Mouse (Mus musculus) limb, embryonic 11.5 days (tissue): ENCODE measurements around the gene Wdr38. TPM values are rescaled to one million over a fixed set of nuclear protein-coding genes. Genes with fewer than 3 reads are reported as not detected.

ENCODE experiments used
- ATAC-seq: fragments of 200-750 bp; cut with Nextera tagmentation; 2 replicates; pipeline ENCODE4 v1.8.0; 2017; ENCODE audit warnings: low read depth; ENCODE audit not compliant: insufficient number of reproducible peaks, low FRiP score, low TSS enrichment
- DNase-seq: peaks from one replicate; pipeline ENCODE4 v3.0.0-alpha.2; 2015; ENCODE audit warnings: low spot score
- H3K27ac ChIP-seq: fragments of 300-500 bp; sonication (generic); replicated peaks from 2 replicates; pipeline ENCODE4 v1.5.1; 2014; ENCODE audit warnings: low read depth, mild to moderate bottlenecking, low read length
- H3K27me3 ChIP-seq: fragments of 300-500 bp; sonication (generic); 2 replicates; pipeline ENCODE4 v1.6.1; 2014; ENCODE audit warnings: mild to moderate bottlenecking, low read length, mixed read lengths; ENCODE audit not compliant: control insufficient read depth, insufficient read depth
- H3K36me3 ChIP-seq: fragments of 300-500 bp; sonication (generic); 2 replicates; pipeline ENCODE4 v1.6.1; 2014; ENCODE audit warnings: mild to moderate bottlenecking, low read length, moderate library complexity, mixed read lengths; ENCODE audit not compliant: control insufficient read depth, insufficient read depth
- H3K4me1 ChIP-seq: fragments of 300-500 bp; sonication (generic); 2 replicates; pipeline ENCODE4 v1.6.1; 2014; ENCODE audit warnings: low read length, mixed read lengths; ENCODE audit not compliant: control insufficient read depth, insufficient read depth
- H3K4me2 ChIP-seq: fragments of 300-500 bp; sonication (generic); 2 replicates; pipeline ENCODE4 v1.6.1; 2014; ENCODE audit warnings: low read depth, mild to moderate bottlenecking, moderate library complexity; ENCODE audit not compliant: severe bottlenecking
- H3K4me3 ChIP-seq: fragments of 300-500 bp; sonication (generic); 2 replicates; pipeline ENCODE4 v1.5.1; 2014; ENCODE audit warnings: low read depth, low read length
- H3K9ac ChIP-seq: fragments of 300-500 bp; sonication (generic); 2 replicates; pipeline ENCODE4 v1.6.1; 2014; ENCODE audit warnings: mild to moderate bottlenecking, low read length
- H3K9me3 ChIP-seq: fragments of 300-500 bp; sonication (generic); 2 replicates; pipeline ENCODE4 v1.6.1; 2016; ENCODE audit warnings: low read length; ENCODE audit not compliant: control insufficient read depth
- WGBS: fragments of 180-500 bp; shearing (Covaris S2); extraction: QIAGEN DNeasy Blood & Tissue Kit; methylation state at CpG from one replicate; pipeline ENCODE4 v1.1.7; 2014; 5-methylcytosine and 5-hydroxymethylcytosine counted together
- polyA plus RNA-seq: library from polyadenylated mRNA; unstranded; fragments of >200 nt; fragmentation: Nextera tagmentation; extraction: Ambion mirVana; gene quantifications from 2 replicates; pipeline ENCODE4 v1.2.1, GENCODE M21; 2014

Wdr38 gene
- polyA plus RNA-seq, 1 experiment from 2014 or later: 1.1 TPM

GRCm38 (mm10) chr2:38970057-38970456, 27.2 kb upstream of the Wdr38 start:
- DNase-seq (no peak), ATAC-seq (no peak)
- Histone ChIP-seq H3K9ac (no peak overlapping the region), H3K27me3 (no peaks in the 10 kb centered on the region), H3K27ac (no peak overlapping the region), H3K9me3 (no peaks in the 10 kb centered on the region), H3K36me3 (no peaks in the 10 kb centered on the region), H3K4me1 (no peaks in the 10 kb centered on the region), H3K4me3 (no peak overlapping the region), H3K4me2 (no peak overlapping the region)
- 89% methylated on average over 5 of the region's 5 CpGs for WGBS

- Histone ChIP-seq H3K36me3 (no peaks in the 10 kb centered on the region), H3K4me2 (no peak overlapping the region), H3K27ac (no peak overlapping the region), H3K27me3 (no peaks in the 10 kb centered on the region), H3K9me3 (no peaks in the 10 kb centered on the region), H3K4me1 (no peaks in the 10 kb centered on the region), H3K9ac (no peak overlapping the region), H3K4me3 (no peak overlapping the region)
- WGBS: 43% methylated on average over 2 of the region's 2 CpGs
- DNase-seq (no peak), ATAC-seq (no peak)
These were observed 24.1 kb upstream of the Wdr38 start for GRCm38 (mm10) chr2:38973223-38973622.

DNA sequence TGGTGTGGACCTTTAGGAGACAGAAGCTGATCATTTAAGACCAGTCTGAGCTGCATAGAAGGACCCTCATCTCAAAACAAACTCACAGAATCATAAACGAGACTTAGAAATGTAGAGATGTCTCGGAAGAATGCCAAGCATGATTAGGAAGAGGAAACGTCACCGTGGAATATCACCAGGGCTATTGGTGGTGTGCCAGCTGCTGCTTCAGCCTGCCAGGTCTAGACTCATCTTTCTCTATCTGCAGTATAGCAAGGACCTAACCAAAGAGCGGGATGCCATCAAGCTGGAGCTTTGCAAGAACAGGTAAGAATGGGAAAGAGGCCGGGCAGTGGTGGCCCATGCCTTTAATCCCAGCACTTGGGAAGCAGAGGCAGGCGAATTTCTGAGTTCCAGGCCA, 23.6 kb upstream of the Wdr38 start:
- H3K9ac ChIP-seq: no peak overlapping the region

GRCm38 (mm10) chr2:38974171-38974570, 23.1 kb upstream of the Wdr38 start:
- 39% methylated on average over 2 of the region's 2 CpGs for WGBS
- Histone ChIP-seq H3K36me3 (no peaks in the 10 kb centered on the region), H3K27ac (no peak overlapping the region), H3K4me3 (no peak overlapping the region), H3K27me3 (no peaks in the 10 kb centered on the region), H3K4me1 (no peaks in the 10 kb centered on the region), H3K4me2 (no peak overlapping the region), H3K9me3 (no peaks in the 10 kb centered on the region), H3K9ac (no peak overlapping the region)
- ATAC-seq: no peak
- no peak for DNase-seq

More for the DNA sequence above, 23.6 kb upstream of the Wdr38 start:
- Histone ChIP-seq H3K4me1 (no peaks in the 10 kb centered on the region), H3K27ac (no peak overlapping the region), H3K4me3 (no peak overlapping the region), H3K27me3 (no peaks in the 10 kb centered on the region), H3K9me3 (no peaks in the 10 kb centered on the region), H3K4me2 (no peak overlapping the region), H3K36me3 (no peaks in the 10 kb centered on the region)
- 86% methylated on average over 7 of the region's 7 CpGs for WGBS
- DNase-seq (no peak), ATAC-seq (no peak)

DNA sequence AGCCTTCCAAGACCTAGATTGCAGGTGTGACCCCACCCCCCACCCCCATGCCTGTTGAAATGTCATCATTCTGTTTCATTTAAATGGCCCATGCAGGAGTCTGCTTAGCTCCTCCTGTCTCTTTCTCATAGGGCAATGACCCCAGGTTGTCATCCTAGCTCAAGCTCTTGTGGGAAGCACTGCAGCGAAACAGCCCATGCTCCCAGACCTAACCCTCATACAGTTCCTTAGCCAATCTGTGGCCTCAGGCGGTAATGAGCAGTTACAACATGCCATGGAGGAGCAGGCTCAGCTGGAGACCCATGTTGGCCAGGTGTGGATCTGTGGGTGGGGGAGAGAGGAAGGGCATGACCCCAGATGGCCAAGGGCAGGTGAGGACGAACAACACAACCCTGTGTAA, 22.1 kb upstream of the Wdr38 start:
- H3K9me3 ChIP-seq: no peaks in the 10 kb centered on the region
- 69% methylated on average over 3 of the region's 3 CpGs for WGBS
- H3K9ac ChIP-seq: no peak overlapping the region
- no peaks in the 10 kb centered on the region for H3K36me3 ChIP-seq
- H3K27ac ChIP-seq: no peak overlapping the region
- H3K4me2 ChIP-seq: no peak overlapping the region
- ATAC-seq (no peak), DNase-seq (no peak)
- H3K4me3 ChIP-seq: no peak overlapping the region
- H3K27me3 ChIP-seq: no peaks in the 10 kb centered on the region
- no peaks in the 10 kb centered on the region for H3K4me1 ChIP-seq

DNA sequence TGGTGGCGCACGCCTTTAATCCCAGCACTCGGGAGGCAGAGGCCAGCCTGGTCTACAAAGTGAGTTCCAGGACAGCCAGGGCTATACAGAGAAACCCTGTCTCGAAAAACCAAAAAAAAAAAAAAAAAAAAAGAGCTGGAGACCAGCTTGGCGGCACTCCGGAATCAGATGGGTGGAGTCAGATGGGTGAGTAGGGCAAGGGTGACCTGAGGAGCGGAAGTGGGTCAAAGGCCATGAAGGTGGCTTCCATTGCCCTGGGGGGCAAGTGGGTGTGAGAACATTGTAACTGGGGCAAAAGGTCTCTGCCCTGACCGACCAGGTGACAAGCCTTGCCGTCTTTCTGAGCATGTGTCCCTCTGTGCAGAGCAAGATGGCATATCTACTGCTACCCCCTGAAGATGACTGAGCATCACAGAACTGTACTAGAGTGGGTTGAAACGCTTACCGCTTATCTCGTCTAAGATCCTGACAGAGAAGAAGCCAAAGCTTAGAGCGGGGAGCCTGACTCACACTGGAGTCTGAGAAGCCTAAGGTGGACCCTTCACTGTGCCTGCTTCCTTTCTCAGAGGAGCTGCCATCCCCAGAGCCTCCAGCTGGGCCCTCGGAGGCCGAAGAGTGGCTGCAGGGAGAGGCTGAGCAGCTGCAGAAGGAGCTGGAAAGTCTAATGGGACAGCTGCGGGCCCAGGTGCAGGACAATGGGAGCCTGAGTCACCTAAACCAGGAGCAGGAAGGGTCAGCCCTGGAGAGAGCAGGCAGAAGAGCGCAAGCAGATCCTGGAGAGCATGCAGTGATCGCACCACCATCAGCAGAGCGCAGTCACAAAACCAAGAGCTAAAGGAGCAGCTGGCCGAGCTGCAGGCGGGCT, 21.1 kb upstream of the Wdr38 start:
- H3K27ac ChIP-seq: no peak overlapping the region
- DNase-seq: no peak
- no peak overlapping the region for H3K4me3 ChIP-seq
- no peaks in the 10 kb centered on the region for H3K27me3 ChIP-seq
- WGBS: 82% methylated on average over 21 of the region's 21 CpGs
- H3K36me3 ChIP-seq: no peaks in the 10 kb centered on the region
- no peaks in the 10 kb centered on the region for H3K9me3 ChIP-seq
- no peak overlapping the region for H3K4me2 ChIP-seq
- H3K9ac ChIP-seq: no peak overlapping the region
- no peak for ATAC-seq
- H3K4me1 ChIP-seq: no peaks in the 10 kb centered on the region

- no peak overlapping the region for H3K27ac ChIP-seq
- H3K9ac ChIP-seq: no peak overlapping the region
- no peak overlapping the region for H3K4me3 ChIP-seq
- H3K27me3 ChIP-seq: no peaks in the 10 kb centered on the region
- no peak for ATAC-seq
- H3K4me2 ChIP-seq: no peak overlapping the region
- no peaks in the 10 kb centered on the region for H3K9me3 ChIP-seq
- 80% methylated on average over 4 of the region's 4 CpGs for WGBS
- H3K4me1 ChIP-seq: no peaks in the 10 kb centered on the region
- DNase-seq: no peak
- H3K36me3 ChIP-seq: no peaks in the 10 kb centered on the region
These were observed 19.4 kb upstream of the Wdr38 start for GRCm38 (mm10) chr2:38977837-38978236.

GRCm38 (mm10) chr2:38983456-38983855, 13.8 kb upstream of the Wdr38 start:
- Histone ChIP-seq H3K27ac (no peak overlapping the region), H3K27me3 (no peaks in the 10 kb centered on the region), H3K4me2 (no peak overlapping the region), H3K9ac (no peak overlapping the region), H3K36me3 (no peaks in the 10 kb centered on the region), H3K9me3 (no peaks in the 10 kb centered on the region), H3K4me1 (no peaks in the 10 kb centered on the region), H3K4me3 (no peak overlapping the region)
- WGBS: 98% methylated on average over 2 of the region's 2 CpGs
- DNase-seq (no peak), ATAC-seq (no peak)

- DNase-seq (no peak), ATAC-seq (no peak)
- H3K4me1 ChIP-seq: no peaks in the 10 kb centered on the region
- H3K4me2 ChIP-seq: no peak overlapping the region
- no peak overlapping the region for H3K9ac ChIP-seq
- H3K27me3 ChIP-seq: no peaks in the 10 kb centered on the region
- no peaks in the 10 kb centered on the region for H3K36me3 ChIP-seq
- H3K9me3 ChIP-seq: no peaks in the 10 kb centered on the region
- H3K27ac ChIP-seq: no peak overlapping the region
- no peak overlapping the region for H3K4me3 ChIP-seq
- 93% methylated on average over 3 of the region's 3 CpGs for WGBS
These were observed 10.7 kb upstream of the Wdr38 start for GRCm38 (mm10) chr2:38986580-38986979.
